Mouse (Mus musculus) adrenal gland, postnatal 14 days (tissue): Measurements from ENCODE around the gene Chrne. TPM values are rescaled to one million over a fixed set of nuclear protein-coding genes. Genes with fewer than 3 reads are reported as not detected.

Source experiments
- DNase-seq: peaks from one replicate; pipeline ENCODE4 v3.0.0; 2021; ENCODE audit warnings: mixed read lengths
- total RNA-seq: library from RNA; stranded (reverse); gene quantifications from 2 replicates; pipeline ENCODE4 v1.2.3, GENCODE M21; 2021

Chrne gene
- total RNA-seq, 1 experiment from 2014 or later: not detected

DNA sequence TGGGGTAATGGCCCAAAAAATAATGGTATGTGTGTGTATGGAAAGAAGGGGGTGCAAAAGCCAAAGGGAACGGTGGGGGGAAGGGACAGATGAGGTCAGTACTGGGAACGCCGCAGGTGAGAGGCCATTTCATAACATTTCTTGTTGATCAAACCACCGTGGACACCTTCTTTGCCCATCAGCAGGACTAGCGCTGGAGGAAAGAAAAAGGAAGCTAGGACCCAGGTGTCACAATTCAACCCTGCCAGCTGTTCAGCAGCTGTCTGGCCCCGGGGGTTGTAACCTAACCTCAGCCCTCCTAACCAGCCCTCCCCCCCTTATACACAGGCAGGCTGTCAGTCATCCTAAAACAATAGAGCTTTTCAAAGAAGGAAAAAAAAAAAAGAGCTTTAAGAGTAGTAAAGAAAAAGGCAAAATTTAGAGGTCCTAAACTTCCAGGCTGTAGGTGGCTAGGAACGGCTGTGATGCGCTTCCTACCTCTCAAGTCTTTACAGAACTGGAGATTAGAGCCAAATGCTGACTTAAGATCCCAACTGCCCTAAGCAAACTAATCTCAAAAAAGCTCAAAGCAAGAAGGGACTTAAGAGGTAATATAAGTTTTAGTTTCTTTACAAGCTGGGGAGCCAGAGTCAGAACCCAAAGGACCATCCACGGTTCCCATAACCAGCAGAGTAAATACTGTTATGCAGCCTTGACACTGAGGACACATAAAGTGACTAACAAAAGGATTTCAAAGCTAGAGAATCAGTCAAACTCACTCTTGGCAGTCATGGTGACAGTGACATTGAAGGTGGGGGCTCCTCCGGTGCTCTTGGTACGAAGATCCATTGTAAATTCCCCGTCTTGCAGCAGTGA is 33.2 kb upstream of the Chrne start:
- DNase-seq: peak; percentile 59

DNA sequence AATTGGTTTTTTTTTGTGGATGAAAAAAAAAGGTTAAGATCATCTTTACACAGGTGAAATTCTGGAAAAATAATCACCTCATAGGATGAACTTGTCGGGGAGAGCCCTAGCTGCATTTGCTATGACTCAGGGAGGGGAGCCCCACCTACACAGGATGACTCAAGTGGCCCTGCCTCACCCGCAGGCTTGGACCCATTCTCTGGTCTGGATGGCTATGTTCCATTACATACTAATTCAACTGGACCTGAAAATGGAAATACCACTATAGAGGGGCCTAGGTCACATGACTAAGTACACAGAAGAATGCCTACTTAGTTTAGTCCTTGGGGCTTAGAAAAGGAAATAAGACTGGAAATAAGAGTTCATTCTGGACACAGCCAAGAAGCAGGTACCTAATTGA is 32.4 kb upstream of the Chrne start:
- peak; percentile 63 for DNase-seq

DNA sequence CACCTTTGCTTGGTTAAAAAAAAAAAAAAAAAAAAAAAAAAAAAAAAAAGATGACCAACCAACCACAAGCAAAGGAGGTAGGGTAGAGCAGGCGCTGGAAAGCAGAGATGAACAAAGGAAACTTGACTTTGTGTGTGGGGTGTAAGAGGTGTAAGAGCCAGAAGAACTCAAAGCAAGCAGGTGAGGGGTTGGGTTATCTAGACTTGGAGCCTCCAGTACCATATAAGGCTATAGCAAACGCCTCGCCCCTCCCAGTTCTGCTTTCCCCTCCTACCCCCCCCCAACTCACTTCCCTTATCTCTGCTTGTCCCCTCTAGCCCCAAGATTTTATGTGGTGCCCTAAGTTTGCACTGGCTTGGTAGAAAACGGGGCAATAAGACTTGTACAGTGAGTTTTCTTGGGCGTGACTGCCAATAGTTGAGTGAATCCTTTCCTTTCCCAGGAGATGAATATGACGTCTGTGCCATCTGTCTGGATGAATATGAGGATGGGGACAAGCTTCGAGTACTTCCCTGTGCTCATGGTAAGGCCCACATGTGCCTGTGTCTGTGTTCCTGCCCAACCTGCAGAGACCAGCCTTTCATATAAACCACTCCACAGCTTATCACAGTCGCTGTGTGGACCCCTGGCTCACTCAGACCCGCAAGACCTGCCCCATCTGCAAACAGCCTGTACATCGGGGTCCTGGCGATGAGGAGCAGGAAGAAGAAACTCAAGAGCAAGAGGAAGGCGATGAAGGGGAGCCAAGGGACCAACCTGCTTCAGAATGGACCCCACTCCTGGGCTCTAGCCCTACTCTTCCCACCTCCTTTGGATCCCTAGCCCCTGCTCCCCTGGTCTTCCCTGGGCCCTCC is 31.5 kb upstream of the Chrne start:
- peak; percentile 26 for DNase-seq

GRCm38 (mm10) chr11:70649185-70649734 is 30.2 kb upstream of the Chrne start:
- DNase-seq: no peak

- no peak for DNase-seq
Measured at GRCm38 (mm10) chr11:70648512-70648911, 29.5 kb upstream of the Chrne start.

DNA sequence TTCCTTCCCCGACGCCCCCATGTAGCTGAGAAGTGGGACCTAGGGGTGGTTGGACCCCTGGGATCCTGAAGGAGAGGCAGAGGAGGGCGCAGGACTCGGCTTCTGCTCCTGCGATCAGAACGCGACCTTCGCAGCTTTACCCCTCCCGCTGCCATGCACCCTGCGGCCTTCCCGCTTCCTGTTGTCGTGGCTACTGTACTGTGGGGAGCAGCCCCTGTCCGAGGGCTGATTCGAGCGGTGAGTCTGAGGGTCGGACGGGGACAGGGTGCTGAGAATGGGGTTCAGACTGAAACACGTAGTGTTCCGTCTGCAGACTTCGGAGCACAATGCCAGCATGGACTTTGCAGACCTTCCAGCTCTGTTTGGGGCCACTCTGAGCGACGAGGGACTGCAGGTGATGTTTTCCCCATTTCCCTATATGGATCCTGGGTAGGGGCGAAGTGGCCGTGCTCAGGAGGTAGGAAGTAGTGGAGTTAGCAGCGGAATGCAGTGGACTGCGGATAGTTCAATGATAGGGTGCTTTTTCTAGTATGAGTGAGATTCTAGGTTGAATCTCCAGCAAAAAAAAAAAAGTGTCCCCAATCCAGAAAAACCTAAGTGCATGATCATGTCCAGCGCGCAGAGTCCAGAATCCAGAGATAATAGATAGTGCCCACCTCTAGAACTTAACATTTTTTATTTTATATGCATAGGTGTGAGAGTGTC is 28.9 kb upstream of the Chrne start:
- peak; percentile 64 for DNase-seq

DNA sequence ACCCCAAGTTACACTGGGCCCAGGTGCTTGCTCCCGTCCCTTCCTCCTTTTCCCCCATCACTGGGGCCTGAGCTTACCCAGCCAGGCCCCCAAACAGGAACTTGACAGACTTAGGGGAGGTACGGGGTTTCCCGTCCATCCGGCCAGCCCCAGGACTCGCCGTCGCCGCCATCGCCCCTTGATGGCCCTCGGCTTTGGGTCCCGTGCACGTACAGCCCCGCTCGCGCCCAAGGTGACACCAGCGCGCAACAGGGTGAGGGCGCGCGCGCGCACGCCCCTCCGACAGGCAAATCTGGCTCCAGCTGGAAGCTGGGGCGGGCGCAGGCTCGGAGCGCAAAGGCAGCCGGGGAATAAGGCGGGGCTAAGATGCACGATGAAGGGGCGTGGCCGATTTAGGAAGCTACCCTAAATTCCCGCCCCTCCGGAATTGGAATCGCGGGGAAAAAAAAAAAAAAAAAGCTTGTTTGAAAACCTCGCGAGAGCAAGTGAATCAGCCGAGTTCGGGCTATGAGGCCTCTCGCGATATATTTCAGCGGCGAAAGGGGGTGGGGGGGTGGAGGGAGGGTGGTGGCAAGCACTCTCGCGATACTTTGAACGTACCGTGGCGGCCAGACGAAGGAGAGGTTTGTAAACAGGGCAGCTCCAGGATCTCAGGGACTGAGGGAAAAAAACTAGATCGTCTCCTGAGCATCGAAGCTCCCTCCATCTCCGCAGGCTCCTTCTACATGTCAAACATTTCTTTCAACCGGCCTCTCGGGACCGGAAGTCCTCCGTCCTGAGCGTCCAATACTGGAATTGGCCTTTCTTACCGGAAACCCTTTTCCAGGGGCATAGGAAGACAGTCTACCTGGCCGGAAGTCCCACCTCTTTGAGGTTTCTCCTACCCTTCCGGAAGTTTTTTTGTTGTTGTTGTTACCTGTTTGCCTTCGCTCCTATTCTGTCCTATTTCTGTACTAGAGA is 28.0 kb upstream of the Chrne start, which contains the start of the genes Rnf167 and Slc25a11:
Gene Rnf167 (plus strand): TSS at position 545 of the 960 bp plus-strand sequence.
Gene Slc25a11 (minus strand): TSS at position 789 of the 960 bp plus-strand sequence.
- peak; percentile 98 for DNase-seq

DNA sequence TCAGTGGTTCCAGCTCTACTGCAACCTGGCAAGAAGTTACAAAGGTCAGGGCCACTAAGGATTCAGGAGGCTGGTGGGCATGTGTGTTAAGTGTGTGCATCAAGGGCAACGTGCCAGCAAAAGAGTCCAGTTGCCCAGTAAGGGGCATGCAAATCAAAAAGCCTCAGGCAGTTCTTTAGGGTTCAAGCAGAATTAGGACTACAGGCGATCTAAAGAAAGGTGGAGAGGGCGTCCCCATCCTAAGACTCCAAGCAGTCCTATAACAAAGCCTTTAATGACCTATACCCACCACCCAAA is 27.2 kb upstream of the Chrne start:
- no peak for DNase-seq

- no peak for DNase-seq
Measured at GRCm38 (mm10) chr11:70645461-70646258, 26.6 kb upstream of the Chrne start.

DNA sequence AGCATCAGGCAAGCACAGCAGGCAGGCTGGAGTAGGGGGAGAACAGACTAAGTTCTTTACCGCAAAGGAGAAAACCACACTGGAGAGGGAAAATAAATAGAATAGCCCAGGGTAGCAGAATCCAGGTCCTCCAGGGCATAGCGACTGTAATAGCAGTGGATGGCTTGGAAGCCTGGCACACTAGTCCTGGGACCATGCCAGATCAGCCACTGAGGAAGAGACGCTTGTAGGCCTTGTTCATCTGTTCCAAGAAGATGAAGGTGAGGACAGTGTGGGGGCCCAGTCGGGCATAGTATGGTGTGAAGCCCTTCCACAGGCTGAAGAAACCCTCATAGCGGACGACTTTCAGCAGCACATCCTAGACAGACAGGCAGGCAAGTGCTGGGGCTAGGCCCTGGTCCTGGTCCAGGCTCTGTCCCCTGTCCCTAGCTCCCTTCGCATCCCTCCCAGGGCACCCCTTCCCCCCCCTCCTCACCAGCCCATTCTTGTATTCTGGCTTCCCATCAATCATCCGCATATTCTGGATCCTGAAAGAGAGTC is 25.6 kb upstream of the Chrne start:
- DNase-seq: no peak

DNA sequence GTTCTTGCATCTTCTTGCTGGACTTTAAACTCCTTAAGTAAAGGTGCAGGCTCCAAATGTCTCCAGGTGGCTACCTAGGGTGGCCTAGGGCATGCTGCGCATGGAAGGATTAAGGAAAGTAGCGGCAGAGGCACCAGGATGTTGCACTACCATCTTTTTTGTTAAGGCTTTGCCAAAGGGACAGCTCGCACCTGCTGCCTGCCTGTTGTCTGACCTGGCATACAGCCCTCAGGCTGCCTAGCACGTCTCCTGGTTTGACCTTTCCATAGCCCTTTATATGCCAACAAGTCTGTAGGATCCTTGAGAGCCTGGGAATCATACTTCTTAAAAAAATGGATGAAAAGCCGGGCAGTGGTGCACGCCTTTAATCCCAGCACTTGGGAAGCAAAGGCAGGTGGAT is 24.0 kb upstream of the Chrne start:
- no peak for DNase-seq

- DNase-seq: no peak
Measured at GRCm38 (mm10) chr11:70641241-70641640, 22.2 kb upstream of the Chrne start.

DNA sequence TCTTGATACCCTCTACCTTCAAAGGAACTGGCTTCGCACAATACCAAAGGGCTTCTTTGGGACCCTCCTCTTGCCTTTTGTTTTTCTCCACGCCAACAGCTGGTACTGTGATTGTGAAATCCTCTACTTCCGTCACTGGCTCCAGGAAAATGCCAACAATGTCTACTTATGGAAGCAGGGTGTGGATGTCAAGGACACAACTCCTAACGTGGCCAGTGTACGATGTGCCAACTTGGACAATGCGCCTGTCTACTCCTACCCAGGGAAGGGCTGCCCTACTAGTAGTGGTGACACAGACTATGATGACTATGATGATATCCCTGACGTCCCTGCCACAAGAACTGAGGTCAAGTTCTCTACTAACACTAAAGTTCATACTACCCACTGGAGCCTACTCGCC is 21.0 kb upstream of the Chrne start:
- DNase-seq: no peak

GRCm38 (mm10) chr11:70638714-70639278 is 19.8 kb upstream of the Chrne start, which contains the start of gene Gp1ba:
Gene Gp1ba (plus strand): TSS chr11:70639122.
- DNase-seq: no peak

GRCm38 (mm10) chr11:70638293-70638692 is 19.3 kb upstream of the Chrne start:
- no peak for DNase-seq

DNA sequence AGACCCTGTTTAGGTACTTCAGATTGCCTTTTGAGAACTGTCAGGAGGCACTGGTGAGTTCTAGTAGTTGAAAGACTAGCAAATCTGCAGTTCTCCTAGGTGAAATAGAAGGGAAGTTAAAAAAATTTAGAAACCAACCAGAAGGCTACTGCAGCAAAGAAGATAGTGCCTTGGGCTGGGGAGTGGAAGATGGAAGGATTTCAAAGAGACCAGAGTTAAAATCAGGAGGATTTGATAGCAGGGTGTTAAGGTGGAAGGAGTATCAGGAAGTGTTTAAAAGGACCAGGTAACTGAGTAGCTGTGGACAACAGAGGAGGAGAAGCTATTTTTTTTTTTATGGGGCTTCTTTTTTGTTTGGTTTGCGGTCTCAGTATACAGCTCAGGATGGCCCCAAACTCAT is 18.7 kb upstream of the Chrne start:
- no peak for DNase-seq

GRCm38 (mm10) chr11:70635601-70636000 is 16.6 kb upstream of the Chrne start:
- DNase-seq: no peak

DNA sequence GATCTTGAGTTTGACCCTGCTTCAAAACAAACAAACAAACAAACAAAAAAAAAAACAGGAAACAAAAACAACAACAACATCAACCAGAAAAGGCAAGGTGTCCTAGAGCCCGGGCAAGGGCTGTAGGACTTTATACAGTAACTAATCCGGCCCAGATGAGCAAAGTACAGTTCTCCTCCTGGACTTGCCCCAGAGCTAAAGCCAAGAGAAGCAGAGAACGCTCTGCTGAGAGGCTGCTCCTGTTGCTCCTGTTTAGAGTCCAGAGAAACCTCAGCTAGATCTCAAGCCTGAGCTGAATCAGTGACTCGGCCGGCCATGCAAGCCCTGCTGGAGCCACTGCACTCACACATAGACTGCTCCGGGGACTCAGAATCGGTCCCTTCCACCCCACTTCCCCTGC is 11.1 kb upstream of the Chrne start:
- DNase-seq: no peak

DNA sequence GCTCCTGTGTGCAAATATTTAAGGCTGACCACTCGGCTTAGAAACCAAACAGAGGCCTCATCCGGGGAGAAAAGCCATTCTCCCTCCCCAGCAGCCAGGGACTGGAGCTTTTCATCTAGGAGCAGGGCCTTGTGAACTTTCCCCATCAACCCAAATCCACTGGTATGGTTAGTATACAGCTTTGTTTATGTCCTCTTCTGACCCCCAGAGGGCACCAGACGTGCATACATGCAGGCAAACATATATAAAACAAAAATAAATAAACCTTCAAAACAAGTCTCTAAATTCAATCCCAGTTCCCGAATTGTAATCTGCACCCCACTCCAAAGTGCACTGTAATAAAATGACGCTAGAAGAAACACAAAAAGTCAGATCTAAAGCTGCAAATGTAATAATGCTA is 10.5 kb upstream of the Chrne start:
- no peak for DNase-seq

- no peak for DNase-seq
Measured at GRCm38 (mm10) chr11:70628431-70628830, 9.4 kb upstream of the Chrne start.
